Mouse (Mus musculus): ENCODE measurements around the gene Naif1.

- TF ChIP-seq GATA1 (IDR thresholded peaks at IDR 0.05; ENCODE audit: low read length) (no peak), TAL1 (IDR thresholded peaks at IDR 0.05; ENCODE audit: low read length) (no peak)
Measured at GRCm38 (mm10) chr2:32416556-32416955, 33.7 kb upstream of the Naif1 start.
